In genomic region chr1:116313269-116313668, GRCm38 (mm10) we compare ENCODE assay signal across 8 mouse cellular contexts.
DNase-seq lines count a peak whose midpoint lies in the region; ATAC-seq and TF ChIP-seq lines count a peak whose summit lies in the region.

No protein-coding gene starts in this region.

- H3K4me1 ChIP-seq in heart, embryonic 10.5 days: no peaks in the 10 kb centered on the region
- no peaks in the 10 kb centered on the region for H3K4me1 ChIP-seq in neural tube, embryonic 14.5 days (ENCODE audit: control insufficient read depth, insufficient read depth, low read length)
- no peaks in the 10 kb centered on the region for H3K4me1 ChIP-seq in cortical plate, adult 2 months (ENCODE audit: control insufficient read depth, insufficient read depth, low read length)
- H3K4me1 ChIP-seq in forebrain, embryonic 16.5 days (replicated peaks; ENCODE audit: control insufficient read depth, insufficient read depth, low read length): no peaks in the 10 kb centered on the region

- intact Hi-C loops in heart, postnatal 10 days (cut with DNase I): no loop called here

- no peaks in the 10 kb centered on the region for H3K27me3 ChIP-seq in heart, embryonic 10.5 days (ENCODE audit: insufficient read depth, poor library complexity, severe bottlenecking)
- H3K27me3 ChIP-seq in neural tube, embryonic 14.5 days (ENCODE audit: control insufficient read depth, insufficient read depth, low read length): no peaks in the 10 kb centered on the region
- H3K27me3 ChIP-seq in forebrain, embryonic 16.5 days (replicated peaks; ENCODE audit: control insufficient read depth, insufficient read depth, low read length): no peaks in the 10 kb centered on the region

- no peak overlapping the region for H3K27ac ChIP-seq in heart, embryonic 10.5 days
- H3K27ac ChIP-seq in neural tube, embryonic 14.5 days (ENCODE audit: low read depth, low read length): no peak overlapping the region
- H3K27ac ChIP-seq in cortical plate, adult 2 months (ENCODE audit: insufficient read depth, low read length): no peak overlapping the region
- H3K27ac ChIP-seq in forebrain, embryonic 16.5 days (ENCODE audit: low read length): no peak overlapping the region

- H3K9ac ChIP-seq in neural tube, embryonic 14.5 days (replicated peaks; ENCODE audit: low read depth, low read length): no peak overlapping the region
- no peak overlapping the region for H3K9ac ChIP-seq in forebrain, embryonic 16.5 days (replicated peaks; ENCODE audit: low read depth, low read length)

- peak; percentile 55; the same call in 1 of the 2 replicates for ATAC-seq in neural tube, embryonic 14.5 days (ENCODE audit: low read depth)
- ATAC-seq in forebrain, embryonic 16.5 days: no peak

- TF ChIP-seq CTCF in cortical plate, adult 2 months (IDR thresholded peaks at IDR 0.05; ENCODE audit: extremely low read depth, insufficient read depth, low read length): peak; percentile 27; the same call in 1 of the 2 replicates

- no peaks in the 10 kb centered on the region for H3K9me3 ChIP-seq in heart, embryonic 10.5 days
- no peaks in the 10 kb centered on the region for H3K9me3 ChIP-seq in neural tube, embryonic 14.5 days (ENCODE audit: control insufficient read depth, low read length)
- H3K9me3 ChIP-seq in forebrain, embryonic 16.5 days (ENCODE audit: control insufficient read depth, low read length): no peaks in the 10 kb centered on the region

- TF ChIP-seq POLR2A in cortical plate, adult 2 months (IDR thresholded peaks at IDR 0.05; ENCODE audit: extremely low read depth, insufficient read depth, low read length): no peak

- no peaks in the 10 kb centered on the region for H3K36me3 ChIP-seq in heart, embryonic 10.5 days
- no peaks in the 10 kb centered on the region for H3K36me3 ChIP-seq in neural tube, embryonic 14.5 days (ENCODE audit: control insufficient read depth, insufficient read depth, low read length)
- H3K36me3 ChIP-seq in forebrain, embryonic 16.5 days (ENCODE audit: control insufficient read depth, insufficient read depth): no peaks in the 10 kb centered on the region

- H3K4me2 ChIP-seq in neural tube, embryonic 14.5 days (ENCODE audit: low read depth, low read length): no peak overlapping the region
- no peak overlapping the region for H3K4me2 ChIP-seq in forebrain, embryonic 16.5 days (ENCODE audit: low read length)

- H3K4me3 ChIP-seq in heart, embryonic 10.5 days: no peak overlapping the region
- H3K4me3 ChIP-seq in neural tube, embryonic 14.5 days (ENCODE audit: low read depth, low read length): no peak overlapping the region
- no peak overlapping the region for H3K4me3 ChIP-seq in cortical plate, adult 2 months (ENCODE audit: insufficient read depth, low read length)
- H3K4me3 ChIP-seq in forebrain, embryonic 16.5 days (replicated peaks; ENCODE audit: low read length): no peak overlapping the region

- DNase-seq in heart, postnatal 10 days: peak; percentile 2 to 15
- DNase-seq in heart, embryonic 10.5 days (ENCODE audit: low spot score): no peak
- no peak for DNase-seq in neural tube, embryonic 10.5 days (ENCODE audit: extremely low spot score, low spot score)
- peak; percentile 55 for DNase-seq in retina, embryonic 14.5 days (ENCODE audit: low spot score)
- DNase-seq in lung, postnatal 36 days: no peak

Comparison
In these comparisons a context has a peak if more than half of its experiments do, and no peak if none do; other contexts are left out.
1. DNase-seq: peak in heart, postnatal 10 days (2 of 2) and retina, embryonic 14.5 days (single experiment); none in heart, embryonic 10.5 days (single experiment), neural tube, embryonic 10.5 days (single experiment) and lung, postnatal 36 days (single experiment).